Mouse (Mus musculus) G1E (cell line): ENCODE data around the gene Pbld2. TPM values are rescaled to one million over a fixed set of nuclear protein-coding genes. Genes with fewer than 3 reads are reported as not detected.

ENCODE experiments used
- ATAC-seq: 2 replicates; pipeline ENCODE4 v1.8.0; 2016; ENCODE audit warnings: mild to moderate bottlenecking; ENCODE audit not compliant: insufficient number of reproducible peaks, poor library complexity, low FRiP score, severe bottlenecking; ENCODE audit errors: extremely low read depth
- DNase-seq: peaks from one replicate; pipeline ENCODE4 v3.0.0; 2012; ENCODE audit warnings: low spot score
- H3K27me3 ChIP-seq: 2 replicates; pipeline ENCODE4 v1.6.1; 2012; ENCODE audit warnings: mild to moderate bottlenecking, low read length, inconsistent platforms; ENCODE audit not compliant: insufficient read depth
- H3K36me3 ChIP-seq: replicated peaks from 2 replicates; pipeline ENCODE3; 2012; ENCODE audit warnings: mild to moderate bottlenecking, inconsistent platforms
- H3K4me1 ChIP-seq: 2 replicates; pipeline ENCODE4 v1.6.1; 2012; ENCODE audit warnings: low read depth, low read length, inconsistent platforms, mixed read lengths; ENCODE audit not compliant: insufficient read depth
- H3K4me3 ChIP-seq: 2 replicates; pipeline ENCODE4 v1.5.1; 2012; ENCODE audit warnings: low read depth, mild to moderate bottlenecking, inconsistent platforms, low read length, moderate library complexity, mixed read lengths
- H3K9me3 ChIP-seq: replicated peaks from 2 replicates; pipeline ENCODE4 v1.6.1; 2012; ENCODE audit warnings: inconsistent platforms
- CTCF ChIP-seq: IDR thresholded peaks from 2 replicates; pipeline ENCODE4 v1.5.1; 2012; ENCODE audit warnings: low read depth, low read length, inconsistent platforms, mixed read lengths
- GATA1 ChIP-seq: IDR thresholded peaks from 2 replicates; pipeline ENCODE4 v1.6.1; 2012; ENCODE audit warnings: borderline replicate concordance, low read length, inconsistent platforms, mixed read lengths
- GATA2 ChIP-seq: IDR thresholded peaks from 2 replicates; pipeline ENCODE4 v1.6.1; 2012; ENCODE audit warnings: low read depth, low read length, inconsistent platforms, borderline replicate concordance
- POLR2AphosphoS5 ChIP-seq: IDR thresholded peaks from 2 replicates; pipeline ENCODE4 v1.6.1; 2012; ENCODE audit warnings: low read depth, low read length, inconsistent platforms; ENCODE audit not compliant: insufficient replicate concordance
- TAL1 ChIP-seq: conservative IDR thresholded peaks from 2 replicates; pipeline ENCODE4 v1.6.1; 2012; ENCODE audit warnings: low read depth, low read length, inconsistent platforms, mixed read lengths
- polyA plus RNA-seq: library from polyadenylated mRNA; stranded (reverse); fragments of >175 nt; gene quantifications from 2 replicates; pipeline ENCODE4 v1.2.3, GENCODE M21; 2012
- total RNA-seq, 2 experiments: library from RNA; stranded (forward) in 1 of 2; stranded (reverse) in 1 of 2; fragments of 200-1000 nt in 1 of 2; fragments of >200 nt in 1 of 2; fragmentation: Nextera tagmentation in 1 of 2; gene quantifications; 2 replicates each; pipeline ENCODE4 v1.2.3; 2014 to 2017

Pbld2 gene
- total and polyA plus RNA-seq, 3 experiments = not detected

DNA sequence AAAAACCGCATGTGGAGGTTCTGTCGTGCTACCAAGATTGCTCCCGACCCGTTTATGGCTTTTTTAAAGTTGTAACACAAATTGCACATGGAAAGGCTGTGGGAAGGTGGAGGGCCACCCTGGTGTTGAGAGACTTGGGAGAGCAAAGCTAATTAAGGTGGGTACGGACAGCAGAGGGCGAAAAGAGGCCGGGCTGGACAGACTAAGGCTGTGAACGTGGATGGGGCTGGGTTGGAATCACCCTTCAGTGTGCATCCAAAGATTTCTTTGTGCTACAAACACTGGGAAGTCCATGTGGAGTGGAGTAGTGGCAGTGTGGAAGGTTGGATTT is 430 bp downstream of the Pbld2 start:
- Histone ChIP-seq H3K4me3 (peak overlapping the region; percentile 77), H3K27me3 (no peaks in the 10 kb centered on the region; the same call in 1 of the 2 replicates), H3K9me3 (no peaks in the 10 kb centered on the region), H3K4me1 (peaks cover 9% of the 10 kb centered on the region), H3K36me3 (no peaks in the 10 kb centered on the region)
- TF ChIP-seq TAL1 (no peak), POLR2AphosphoS5 (no peak), GATA1 (no peak), GATA2 (no peak)
- DNase-seq = peak; percentile 2
- peak; percentile 52; the same call in 1 of the 2 replicates for ATAC-seq

DNA sequence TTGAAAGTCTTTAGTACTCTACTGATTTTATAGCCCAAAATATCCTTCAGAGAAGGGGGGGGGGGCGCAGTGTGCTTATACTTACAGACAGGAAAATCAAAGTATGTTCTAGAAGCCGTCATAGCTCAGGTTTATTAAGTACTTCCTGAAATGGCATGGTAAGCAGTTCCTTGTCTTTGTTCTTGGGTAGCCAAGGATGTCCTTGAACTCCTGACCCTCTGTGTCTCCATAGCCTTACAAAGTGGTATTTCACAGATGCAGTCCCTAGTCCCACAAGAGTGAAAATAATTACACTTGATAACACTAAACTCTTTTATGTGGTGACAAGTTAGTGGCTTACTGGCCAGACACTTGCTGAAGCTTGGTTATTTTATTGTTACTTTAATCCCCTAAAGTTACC is 901 bp downstream of the Pbld2 start:
- Histone ChIP-seq H3K4me1 (peaks cover 9% of the 10 kb centered on the region), H3K4me3 (no peak overlapping the region; the same call in 1 of the 2 replicates), H3K36me3 (no peaks in the 10 kb centered on the region), H3K9me3 (no peaks in the 10 kb centered on the region), H3K27me3 (no peaks in the 10 kb centered on the region; the same call in 1 of the 2 replicates)
- ATAC-seq = no peak
- TF ChIP-seq CTCF (no peak), TAL1 (no peak), POLR2AphosphoS5 (no peak)
- no peak for DNase-seq

DNA sequence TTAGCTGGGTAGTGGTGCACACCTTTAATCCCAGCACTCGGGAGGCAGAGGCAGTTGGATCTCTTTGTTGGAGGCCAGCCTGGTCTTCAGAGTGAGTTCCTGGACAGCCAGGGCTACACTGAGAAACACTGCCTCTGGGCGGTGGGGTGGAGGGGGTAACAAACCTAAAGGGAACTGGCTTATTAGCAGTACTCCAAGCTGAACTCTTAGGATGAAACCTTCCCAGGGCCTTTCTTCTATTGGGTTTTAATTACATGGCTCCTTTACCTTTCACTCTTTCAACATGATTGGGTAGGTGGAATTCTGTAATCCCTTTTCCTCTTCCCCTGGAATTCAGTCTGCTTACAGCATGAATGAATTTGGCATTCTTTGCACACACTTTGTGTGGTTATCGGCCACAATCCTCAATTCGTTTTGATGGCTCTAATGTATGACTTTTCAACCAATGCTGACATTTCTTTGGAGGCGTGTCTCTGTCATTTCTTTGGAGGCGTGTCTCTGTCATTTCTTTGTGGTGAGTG is 1.4 kb downstream of the Pbld2 start:
- DNase-seq (no peak), ATAC-seq (no peak)
- TF ChIP-seq POLR2AphosphoS5 = no peak
- no peak for TF ChIP-seq GATA1
- TF ChIP-seq GATA2 = no peak
- TF ChIP-seq TAL1 = no peak
- no peak for TF ChIP-seq CTCF
- Histone ChIP-seq H3K4me1 (peaks cover 9% of the 10 kb centered on the region), H3K9me3 (no peaks in the 10 kb centered on the region), H3K4me3 (no peak overlapping the region), H3K27me3 (peaks cover 4% of the 10 kb centered on the region), H3K36me3 (no peaks in the 10 kb centered on the region)

DNA sequence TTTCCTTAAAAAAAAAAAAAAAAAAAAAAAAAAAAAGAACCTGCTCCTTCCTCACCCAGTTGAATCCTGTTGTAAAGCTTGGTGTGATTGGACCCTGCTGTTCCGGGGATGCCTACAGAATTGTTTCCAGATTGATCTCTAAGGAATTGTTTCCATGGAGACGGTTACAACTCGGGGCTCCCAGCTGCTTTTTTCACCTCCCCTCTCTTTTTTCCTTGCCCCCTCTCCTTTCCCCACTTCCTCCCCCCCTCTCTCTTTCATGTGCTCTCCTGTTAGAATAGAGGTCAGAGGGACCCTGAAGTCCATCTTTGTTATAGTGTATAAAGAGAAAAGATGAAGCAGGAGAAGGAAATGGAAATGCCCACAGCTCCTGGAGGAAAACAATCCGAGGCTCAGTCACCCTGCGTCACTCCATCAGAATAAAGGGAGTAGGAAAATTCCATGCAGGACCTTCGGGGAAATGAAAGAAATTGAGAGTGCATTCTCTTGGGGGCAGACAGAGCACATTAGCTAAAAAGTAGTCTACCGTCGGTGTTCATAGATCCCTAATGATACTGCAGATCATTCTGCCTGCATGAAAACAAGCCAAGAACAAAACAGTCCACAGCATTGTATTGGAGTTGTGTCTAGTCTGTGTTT is 2.2 kb downstream of the Pbld2 start:
- Histone ChIP-seq H3K36me3 (no peaks in the 10 kb centered on the region), H3K4me1 (peaks cover 5% of the 10 kb centered on the region), H3K4me3 (no peak overlapping the region), H3K27me3 (peaks cover 4% of the 10 kb centered on the region), H3K9me3 (no peaks in the 10 kb centered on the region)
- DNase-seq (no peak), ATAC-seq (no peak)
- TF ChIP-seq GATA1 = no peak
- TF ChIP-seq TAL1 = no peak
- no peak for TF ChIP-seq CTCF
- no peak for TF ChIP-seq GATA2
- TF ChIP-seq POLR2AphosphoS5 = no peak

DNA sequence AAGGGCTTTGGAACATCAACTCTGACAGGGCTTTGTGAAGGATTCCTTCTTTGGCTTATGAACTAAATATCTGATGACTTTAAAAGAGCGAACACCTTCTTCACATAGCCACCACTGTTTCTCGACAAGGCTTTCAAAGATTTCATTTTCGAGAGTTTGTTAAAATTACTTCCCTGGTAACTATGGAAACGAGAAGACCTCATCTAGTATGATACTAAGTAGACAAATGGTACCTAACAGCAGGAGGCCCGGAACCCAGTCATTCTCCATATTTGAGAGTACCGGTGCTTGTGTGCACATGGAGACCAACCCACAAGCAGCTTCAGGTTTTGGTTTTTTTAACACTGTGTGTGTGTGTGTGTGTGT is 2.7 kb downstream of the Pbld2 start:
- peaks cover 4% of the 10 kb centered on the region; the same call in 1 of the 2 replicates for H3K4me1 ChIP-seq
- peaks cover 4% of the 10 kb centered on the region for H3K27me3 ChIP-seq
- H3K9me3 ChIP-seq = no peaks in the 10 kb centered on the region
- DNase-seq = no peak
- no peaks in the 10 kb centered on the region for H3K36me3 ChIP-seq
- TF ChIP-seq GATA1 (no peak), GATA2 (no peak), POLR2AphosphoS5 (no peak), TAL1 (no peak), CTCF (no peak)
- no peak overlapping the region for H3K4me3 ChIP-seq
- no peak for ATAC-seq

DNA sequence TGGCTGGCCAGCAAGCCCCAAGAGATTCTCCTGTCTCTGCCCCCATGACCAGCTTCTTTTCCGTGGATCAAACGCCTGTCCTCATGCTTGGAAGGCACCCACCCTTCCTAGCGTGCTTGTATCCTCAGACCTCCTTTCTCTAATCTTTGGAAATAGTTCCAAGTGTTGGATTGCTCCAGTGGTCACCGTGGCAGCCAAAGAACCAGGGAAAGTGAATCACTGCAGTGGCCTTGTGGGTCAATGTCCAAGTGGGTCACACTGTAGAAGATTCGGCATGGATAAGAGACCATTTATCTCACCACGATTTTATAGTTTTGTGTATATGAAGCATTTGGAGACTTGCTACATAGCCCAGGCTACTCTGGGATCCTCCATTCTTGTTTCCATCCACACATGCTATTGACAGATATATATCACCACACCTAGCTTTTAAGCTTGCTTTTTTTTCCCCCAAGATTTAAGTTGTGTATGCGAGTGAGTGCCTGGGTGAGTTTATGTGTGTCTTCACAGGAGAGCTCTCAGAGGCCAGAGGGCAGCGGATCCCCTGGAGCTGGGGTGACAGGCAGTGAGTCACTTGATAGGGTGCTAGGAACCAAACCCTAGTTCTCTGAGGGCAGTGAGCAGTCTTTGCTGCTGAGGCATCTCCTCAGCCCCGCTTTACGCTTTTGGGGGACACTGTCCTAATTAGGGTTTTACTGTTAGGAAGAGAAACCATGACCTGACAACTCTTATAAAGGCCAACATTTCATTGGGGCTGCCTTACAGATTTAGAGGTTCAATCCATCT is 3.5 kb downstream of the Pbld2 start:
- DNase-seq = no peak
- ATAC-seq = no peak
- H3K9me3 ChIP-seq = no peaks in the 10 kb centered on the region
- H3K27me3 ChIP-seq = peaks cover 4% of the 10 kb centered on the region
- H3K36me3 ChIP-seq = no peaks in the 10 kb centered on the region
- H3K4me1 ChIP-seq = peaks cover 4% of the 10 kb centered on the region; the same call in 1 of the 2 replicates
- no peak for TF ChIP-seq GATA1
- TF ChIP-seq CTCF = no peak
- no peak for TF ChIP-seq POLR2AphosphoS5
- TF ChIP-seq GATA2 = no peak
- H3K4me3 ChIP-seq = no peak overlapping the region

DNA sequence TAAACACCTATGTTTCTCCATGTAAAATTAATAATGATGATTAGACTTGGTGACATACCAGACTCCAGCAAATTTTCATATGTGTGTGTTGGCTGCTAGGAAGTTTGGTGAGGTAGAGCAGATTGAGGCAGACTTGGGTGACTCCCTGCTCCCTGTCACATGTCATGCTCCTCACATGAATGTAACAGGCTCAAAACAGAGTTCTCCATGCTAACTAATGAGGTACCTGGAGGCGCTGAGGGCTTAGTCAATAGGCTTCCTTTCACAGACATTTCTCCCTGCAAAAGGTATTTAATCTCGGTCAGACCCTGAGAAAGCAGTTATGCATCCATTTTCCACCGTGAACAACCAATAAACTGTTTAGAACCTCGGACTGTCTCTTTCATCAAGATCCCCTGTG is 4.3 kb downstream of the Pbld2 start:
- Histone ChIP-seq H3K4me3 (no peak overlapping the region), H3K27me3 (peaks cover 4% of the 10 kb centered on the region), H3K9me3 (no peaks in the 10 kb centered on the region), H3K36me3 (no peaks in the 10 kb centered on the region), H3K4me1 (peaks cover 4% of the 10 kb centered on the region; the same call in 1 of the 2 replicates)
- TF ChIP-seq TAL1 (no peak), GATA1 (no peak), POLR2AphosphoS5 (no peak), GATA2 (no peak), CTCF (no peak)
- ATAC-seq = no peak
- DNase-seq = no peak
